Comparison of ENCODE assay signal across 19 mouse cellular contexts in the genomic region with DNA sequence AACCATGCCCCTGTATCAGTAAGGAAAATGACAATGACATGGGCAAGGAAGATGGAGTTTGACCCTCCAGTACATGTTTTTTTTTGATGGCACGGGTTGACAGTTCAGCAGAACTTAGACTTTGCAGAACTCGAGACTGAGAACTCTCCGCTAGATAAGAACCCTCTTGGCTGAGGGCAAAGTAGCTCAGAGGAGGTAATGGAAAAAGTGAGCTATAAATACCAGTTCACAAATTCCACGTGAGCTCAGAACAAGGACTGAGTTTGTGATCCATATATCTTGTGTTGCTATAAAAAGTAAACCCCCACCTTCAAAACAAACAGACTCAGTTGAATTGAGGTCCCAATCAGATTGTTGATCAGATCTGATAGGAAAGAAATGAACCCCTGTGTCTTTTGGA.
A peak's percentile ranks its signal among the peaks of the same experiment; 100 is the strongest.
DNase-seq lines count a peak whose midpoint lies in the region; ATAC-seq and TF ChIP-seq lines count a peak whose summit lies in the region.
"Had no signal": no experiment of that assay in that cellular context is flagged by ENCODE, and none has a peak within 500 bp of the region (broad histone marks: within the 10 kb centered on the region; RNA-seq: fewer than 3 reads in every experiment).

No protein-coding gene starts in this region.

- no peak overlapping the region for H3K4me2 ChIP-seq in heart, embryonic 14.5 days (ENCODE audit: low read length)
- H3K4me2 ChIP-seq: embryonic facial prominence, embryonic 12.5 days; hindbrain, embryonic 15.5 days had no signal

- TF ChIP-seq CTCF in gastrocnemius, adult 2 months (IDR thresholded peaks at IDR 0.05) = no peak

- H3K9me3 ChIP-seq in heart, embryonic 14.5 days (ENCODE audit: control insufficient read depth, low read length) = no peaks in the 10 kb centered on the region
- H3K9me3 ChIP-seq: embryonic facial prominence, embryonic 12.5 days; hindbrain, embryonic 15.5 days had no signal

- H3K36me3 ChIP-seq in heart, embryonic 14.5 days (ENCODE audit: control insufficient read depth, insufficient read depth, low read length) = no peaks in the 10 kb centered on the region
- H3K36me3 ChIP-seq: embryonic facial prominence, embryonic 12.5 days; hindbrain, embryonic 15.5 days had no signal

- WGBS in heart, embryonic 14.5 days = 9% methylated on average over 4 of the region's 4 CpGs

- no peak for ATAC-seq in heart, embryonic 14.5 days (ENCODE audit: insufficient number of reproducible peaks, insufficient read depth, low FRiP score, low read depth)
- ATAC-seq: CD4-positive, CD25-positive, alpha-beta regulatory T cell, adult 4 months; forebrain, embryonic 16.5 days; intestine, embryonic 16.5 days had no signal

- no peak for DNase-seq in gastrocnemius, adult 2 months
- DNase-seq in gastrocnemius, postnatal 14 days = no peak
- peak; percentile 33 for DNase-seq in heart, adult 8-10 months (ENCODE audit: low spot score)
- no peak for DNase-seq in heart, postnatal 4 days
- no peak for DNase-seq in embryo, embryonic 11 days
- no peak for DNase-seq in lung, postnatal 14 days
- DNase-seq: adrenal gland, postnatal 10 days; B cell, adult 2 months; cerebellum, adult 11 months; cerebellum, adult 8-10 months; cerebellum, postnatal 14 days; gastrocnemius, postnatal 25 days; kidney, adult 8-10 months had no signal

- peak overlapping the region; percentile 35 for H3K27ac ChIP-seq in gastrocnemius, adult 2 months
- H3K27ac ChIP-seq in heart, embryonic 14.5 days (replicated peaks in 1 of 2; ENCODE audit: control insufficient read depth in 1 of 2, insufficient read depth in 1 of 2, low read depth in 2 of 2, low read length in 2 of 2) = peak overlapping the region; percentile 68 to 78
- H3K27ac ChIP-seq: embryonic facial prominence, embryonic 12.5 days; hindbrain, embryonic 15.5 days had no signal

- no peaks in the 10 kb centered on the region for H3K27me3 ChIP-seq in heart, embryonic 14.5 days (ENCODE audit: control insufficient read depth, insufficient read depth, low read length)
- H3K27me3 ChIP-seq: embryonic facial prominence, embryonic 12.5 days; hindbrain, embryonic 15.5 days had no signal

- H3K9ac ChIP-seq in heart, embryonic 14.5 days (ENCODE audit: low read length) = no peak overlapping the region
- H3K9ac ChIP-seq: embryonic facial prominence, embryonic 12.5 days; hindbrain, embryonic 15.5 days had no signal

- no peak overlapping the region for H3K4me3 ChIP-seq in gastrocnemius, adult 2 months
- no peak overlapping the region for H3K4me3 ChIP-seq in heart, embryonic 14.5 days (ENCODE audit: control insufficient read depth in 1 of 2, insufficient read depth in 1 of 2, low read depth in 1 of 2, low read length in 2 of 2)
- H3K4me3 ChIP-seq: embryonic facial prominence, embryonic 12.5 days; hindbrain, embryonic 15.5 days had no signal

- H3K4me1 ChIP-seq in heart, embryonic 14.5 days (ENCODE audit: control insufficient read depth in 2 of 2, insufficient read depth in 2 of 2, low read length in 2 of 2) = peaks cover 38 to 70% of the 10 kb centered on the region in 2 experiments
- H3K4me1 ChIP-seq: embryonic facial prominence, embryonic 12.5 days had no signal

- intact Hi-C loops in gastrocnemius, adult 2 months (cut with DNase I) = no loop called here
- intact Hi-C loops in gastrocnemius, postnatal 14 days (cut with DNase I; ENCODE audit: low total_unique reads) = no loop called here
